Mouse (Mus musculus) kidney, postnatal 14 days (tissue): Measurements from ENCODE around the gene Klhl42.

Experiments used
- DNase-seq: peaks from one replicate; pipeline ENCODE4 v3.0.0; 2022; ENCODE audit warnings: mixed read lengths

Klhl42 gene

GRCm38 (mm10) chr6:147091136-147092120, at the start of gene Klhl42:
Gene Klhl42 (plus strand): TSS chr6:147091379.
- peak; percentile 87 for DNase-seq

DNA sequence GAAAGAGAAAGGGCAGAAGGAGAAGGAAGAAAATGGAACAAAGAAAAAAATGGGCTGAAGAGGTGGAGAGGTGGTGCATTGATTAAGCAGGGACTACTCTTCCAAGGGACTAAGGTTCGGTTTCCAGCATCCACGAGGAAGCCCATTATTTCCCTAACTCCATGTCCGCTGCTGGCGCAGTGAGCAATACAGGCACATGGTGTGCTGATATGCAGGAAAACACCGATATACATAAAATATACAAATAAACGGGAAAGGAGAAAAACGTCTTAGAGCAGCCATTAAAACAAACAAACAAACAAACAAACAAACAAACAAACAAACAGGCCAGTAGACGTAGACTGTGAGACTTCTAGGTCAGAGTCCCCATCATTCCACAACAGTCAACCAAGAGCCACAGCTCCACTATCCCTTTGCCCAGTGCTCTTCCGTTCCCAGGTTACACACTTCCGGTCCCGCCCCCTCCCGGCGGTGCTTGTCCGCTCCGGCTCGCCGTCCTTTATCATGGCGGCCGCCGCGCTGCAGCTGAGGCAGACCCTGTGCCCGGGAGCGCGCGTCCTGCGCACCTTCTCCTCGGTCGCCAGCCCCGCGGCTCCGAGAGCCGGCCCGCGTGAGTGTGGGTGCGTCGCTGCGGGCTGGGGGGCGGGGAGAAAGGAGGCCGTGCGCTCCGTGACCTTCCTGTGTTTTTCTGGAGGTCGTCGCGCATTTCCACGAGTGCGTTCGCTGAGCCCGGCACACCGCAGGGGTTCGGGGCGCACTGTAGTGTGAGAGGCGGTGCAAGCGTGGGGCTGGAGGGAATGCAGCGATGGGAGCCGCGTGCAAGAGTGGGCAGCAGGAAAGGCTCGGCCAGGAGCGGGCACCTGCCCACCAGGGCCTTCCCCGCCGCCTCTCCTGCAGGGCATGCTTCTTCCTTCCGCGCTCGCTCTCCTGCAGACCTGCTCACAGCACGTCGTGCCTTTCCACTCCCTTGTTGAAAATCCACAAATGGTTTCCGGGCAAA, 48.6 kb upstream of the Klhl42 start, which contains the start of gene Mrps35:
Gene Mrps35 (plus strand): TSS at position 474 of the 1,000 bp plus-strand sequence.
- peak; percentile 93 for DNase-seq

- DNase-seq, result no peak
Measured at GRCm38 (mm10) chr6:147043633-147044032, 47.5 kb upstream of the Klhl42 start.

- no peak for DNase-seq
Measured at GRCm38 (mm10) chr6:147049239-147049805, 41.9 kb upstream of the Klhl42 start.

- no peak for DNase-seq
Measured at GRCm38 (mm10) chr6:147051666-147052065, 39.5 kb upstream of the Klhl42 start.

DNA sequence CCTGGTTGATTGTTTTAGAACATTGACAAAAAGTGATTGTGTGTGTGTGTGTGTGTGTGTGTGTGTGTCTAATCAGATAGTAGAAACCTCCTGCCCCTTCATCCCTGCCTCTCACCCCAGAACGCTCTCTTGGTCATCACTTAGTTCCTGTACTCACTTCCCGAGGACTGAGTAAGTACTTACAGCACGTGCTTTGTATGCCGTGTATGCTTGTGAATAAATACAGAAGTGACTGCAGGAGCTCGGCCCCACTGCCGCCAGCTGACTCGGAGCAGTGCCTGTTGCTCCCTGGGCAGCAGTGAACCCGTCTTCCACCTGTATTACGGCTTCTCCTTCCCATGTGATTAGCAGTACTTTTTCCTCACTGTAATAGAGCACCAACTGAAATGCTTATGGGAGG, 38.7 kb upstream of the Klhl42 start:
- DNase-seq, result no peak

DNA sequence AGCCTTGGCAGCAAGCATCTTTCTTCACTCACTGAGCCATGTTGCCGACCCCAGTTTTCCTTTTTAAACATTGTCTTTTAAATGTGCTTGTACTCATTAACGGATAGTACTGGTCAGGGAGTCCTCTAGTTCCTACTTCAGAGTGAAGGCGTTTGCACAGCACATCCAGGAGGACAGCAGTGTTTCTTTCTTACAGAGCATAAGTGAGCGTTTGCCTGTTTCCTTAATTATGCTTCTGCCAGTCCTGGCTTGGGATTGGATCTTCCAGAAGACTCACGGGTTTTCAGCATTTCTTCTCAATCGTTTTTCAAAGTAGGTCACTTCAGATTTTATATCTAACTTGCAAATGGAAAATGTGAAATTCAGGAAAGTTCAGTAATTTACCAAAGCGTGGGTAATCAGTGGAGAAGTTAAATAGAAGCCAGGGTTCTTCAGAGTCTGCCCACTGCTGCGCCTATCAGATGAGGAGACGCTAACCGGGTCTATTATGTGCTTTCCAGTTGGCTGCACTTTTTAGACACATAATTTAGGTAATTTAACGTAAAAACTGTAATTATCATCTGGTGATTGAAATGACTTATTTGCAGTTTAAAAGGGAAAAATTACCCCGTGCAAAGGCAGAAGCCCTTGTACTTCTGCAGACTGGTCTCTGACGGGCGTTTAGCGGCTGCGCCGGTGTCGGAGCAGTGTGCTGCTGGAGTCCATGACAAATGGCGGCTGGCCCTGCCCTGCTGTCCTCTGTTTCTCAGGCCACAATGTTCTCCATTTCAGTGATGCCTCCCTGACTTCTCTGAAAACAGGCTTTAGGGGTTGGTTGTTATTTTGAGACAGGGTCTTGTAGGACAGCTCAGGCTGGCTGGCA, 37.2 kb upstream of the Klhl42 start:
- DNase-seq, result no peak

- DNase-seq, result no peak
Measured at GRCm38 (mm10) chr6:147055374-147055977, 35.7 kb upstream of the Klhl42 start.

- peak; percentile 30 for DNase-seq
Measured at GRCm38 (mm10) chr6:147059326-147059725, 31.9 kb upstream of the Klhl42 start.

DNA sequence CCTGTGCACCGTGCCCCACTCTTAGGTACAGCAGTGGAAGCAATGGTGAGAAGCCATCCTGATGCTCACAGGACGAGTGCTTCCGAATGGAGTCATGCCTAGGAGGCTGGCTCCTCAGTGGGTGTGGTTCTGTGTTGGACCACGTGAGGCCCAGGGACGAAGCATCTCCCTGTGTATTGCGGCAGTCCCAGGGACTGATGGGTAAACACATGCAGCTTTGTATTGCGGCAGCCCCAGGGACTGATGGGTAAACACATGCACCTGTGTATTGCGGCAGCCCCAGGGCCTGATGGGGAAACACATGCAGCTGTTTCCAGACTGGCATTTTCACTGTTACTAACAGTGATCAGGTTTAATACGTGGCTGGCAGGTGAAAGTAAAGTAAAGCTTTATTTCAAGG, 29.5 kb upstream of the Klhl42 start:
- DNase-seq, result no peak

DNA sequence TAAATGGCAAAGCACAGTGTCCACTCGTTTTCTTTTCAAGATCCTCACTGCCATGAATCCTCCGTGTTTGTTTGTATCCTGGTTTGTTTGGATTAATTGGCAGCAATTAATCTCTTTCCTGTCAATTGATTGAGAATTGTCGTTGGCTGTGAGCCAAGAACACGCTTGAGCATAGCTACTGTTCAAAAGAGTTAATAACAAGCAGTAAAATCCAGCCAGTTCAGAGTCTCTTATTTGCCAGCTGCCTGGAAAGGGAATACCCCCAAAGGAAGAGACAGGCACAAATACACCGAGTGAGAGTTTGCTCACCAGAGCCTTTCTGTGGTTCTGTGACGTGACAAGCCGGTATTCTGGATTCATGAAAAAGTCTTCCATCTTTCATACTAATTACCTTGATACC, 29.1 kb upstream of the Klhl42 start:
- DNase-seq, result no peak

GRCm38 (mm10) chr6:147062694-147063093, 28.5 kb upstream of the Klhl42 start:
- DNase-seq, result no peak

GRCm38 (mm10) chr6:147064226-147064943, 26.8 kb upstream of the Klhl42 start:
- no peak for DNase-seq

- DNase-seq, result peak; percentile 38
Measured at GRCm38 (mm10) chr6:147064944-147065261, 26.3 kb upstream of the Klhl42 start.

DNA sequence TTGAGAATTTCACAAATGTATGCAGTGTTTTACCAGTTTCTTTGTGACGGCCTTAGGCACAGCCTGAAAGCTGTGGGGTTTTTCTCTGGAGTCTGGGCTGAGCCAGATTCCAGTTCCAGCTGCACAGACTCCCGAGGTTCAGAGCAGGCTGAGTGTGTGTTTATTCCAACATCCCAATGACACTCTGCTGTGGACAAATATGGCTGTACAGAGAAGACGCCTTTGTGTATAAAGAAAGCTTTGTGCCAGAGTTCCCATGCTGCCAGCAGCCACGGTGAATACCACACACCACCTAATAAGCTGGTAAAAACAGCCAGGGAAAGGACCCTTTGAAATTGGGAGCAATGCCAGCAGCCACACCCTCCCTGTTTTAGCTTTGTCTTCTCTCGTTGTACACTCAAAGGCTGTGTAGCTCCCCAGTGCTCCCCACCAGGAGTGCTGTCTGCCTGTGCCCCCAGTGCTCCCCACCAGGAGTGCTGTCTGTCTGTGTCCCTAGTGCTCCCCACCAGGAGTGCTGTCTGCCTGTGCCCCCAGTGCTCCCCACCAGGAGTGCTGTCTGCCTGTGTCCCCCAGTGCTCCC, 15.3 kb upstream of the Klhl42 start:
- DNase-seq, result no peak

GRCm38 (mm10) chr6:147076878-147077277, 14.3 kb upstream of the Klhl42 start:
- no peak for DNase-seq

DNA sequence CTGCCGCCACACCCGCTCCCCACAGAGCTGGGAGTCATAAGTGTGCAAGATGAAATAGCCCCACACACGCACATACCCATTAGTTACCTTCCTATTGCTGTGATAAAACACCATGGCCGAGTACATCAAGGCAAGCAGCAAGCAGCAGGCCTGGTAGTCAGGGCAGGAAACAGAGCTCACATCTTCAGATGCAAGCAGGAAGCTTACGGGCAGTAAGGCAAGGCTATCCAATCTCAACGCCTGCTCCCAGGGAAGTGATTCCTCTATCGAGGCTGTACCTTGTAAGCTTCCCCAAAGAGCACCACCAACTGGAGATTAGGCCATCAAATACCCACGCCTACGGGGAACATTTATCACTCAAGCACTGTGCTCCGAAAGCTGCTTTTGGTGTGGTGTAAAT, 11.3 kb upstream of the Klhl42 start:
- DNase-seq, result no peak

DNA sequence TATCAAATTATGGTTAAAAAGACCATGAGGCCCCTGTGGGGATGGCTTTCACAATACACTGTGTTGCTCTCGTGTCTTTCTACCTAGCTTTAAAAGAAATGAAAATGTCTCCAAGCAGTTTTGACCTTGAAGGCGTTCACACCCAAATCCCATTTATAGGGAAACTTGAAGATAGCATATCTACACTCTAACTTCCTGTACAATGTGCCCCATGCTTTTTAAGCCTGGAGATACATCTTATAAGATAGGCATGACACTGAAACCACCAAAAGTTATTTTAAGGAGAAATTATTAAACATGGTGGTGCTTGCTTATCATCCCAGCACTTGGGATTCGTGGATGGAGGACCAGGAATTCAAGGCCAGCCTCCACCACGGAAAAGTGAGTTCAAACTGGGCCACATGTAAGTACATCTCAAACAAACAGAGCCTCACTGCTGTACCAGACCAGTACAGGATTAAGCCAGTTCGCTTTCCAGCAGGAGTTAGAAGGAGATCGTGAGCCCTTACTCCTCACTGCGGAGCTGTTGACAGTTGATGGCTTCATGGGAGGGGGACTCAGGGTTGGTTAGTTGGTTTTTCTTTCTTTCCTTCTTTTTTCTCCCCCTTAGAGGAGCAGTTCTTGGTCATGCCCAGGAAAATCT, 5.7 kb upstream of the Klhl42 start:
- DNase-seq, result no peak

DNA sequence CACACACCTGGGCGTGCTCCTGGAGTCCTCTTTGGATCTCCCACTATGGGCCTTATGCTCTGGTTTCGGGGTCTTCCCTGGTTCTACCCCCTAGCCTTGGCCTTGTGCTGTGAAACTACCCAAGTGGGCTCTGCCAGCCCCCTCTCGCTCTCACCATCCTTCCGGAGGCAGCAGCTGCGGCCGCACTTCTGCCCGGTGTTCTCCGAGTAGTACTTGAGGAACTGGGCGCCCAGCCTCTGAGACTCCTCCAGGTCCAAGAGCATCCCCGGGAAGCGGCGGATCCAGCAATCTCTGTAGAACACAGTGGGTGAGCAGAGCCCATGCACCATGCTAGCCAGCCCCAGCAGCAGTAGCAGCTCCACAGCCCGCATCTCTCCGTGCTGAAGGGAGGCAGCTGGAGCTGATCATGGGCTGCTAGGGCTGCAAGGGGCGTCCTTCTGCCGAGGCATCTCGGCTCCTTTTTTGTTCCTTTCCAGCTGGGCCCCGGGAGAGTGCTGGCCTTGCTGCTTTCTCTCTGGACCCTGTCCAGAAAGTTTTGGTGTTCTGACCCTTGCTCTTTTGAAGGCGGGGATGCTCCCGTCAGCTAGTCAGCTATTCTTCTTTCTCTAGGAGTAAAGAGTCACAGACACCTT, 4.5 kb upstream of the Klhl42 start, which contains the start of gene Mansc4:
Gene Mansc4 (minus strand): TSS at position 439 of the 632 bp plus-strand sequence.
- peak; percentile 82 for DNase-seq
